13 mouse cellular contexts compared by ENCODE assay signal in genomic region chr12:107808158-107808715, GRCm38 (mm10).
A peak's percentile ranks its signal among the peaks of the same experiment; 100 is the strongest.
DNase-seq lines count a peak whose midpoint lies in the region; ATAC-seq and TF ChIP-seq lines count a peak whose summit lies in the region.
"Had no signal": no experiment of that assay in that cellular context is flagged by ENCODE, and none has a peak within 500 bp of the region (broad histone marks: within the 10 kb centered on the region; RNA-seq: fewer than 3 reads in every experiment).

No protein-coding gene starts in this region.

- no peak for ATAC-seq in embryonic facial prominence, embryonic 13.5 days (ENCODE audit: insufficient number of reproducible peaks, insufficient read depth, low FRiP score, low TSS enrichment, low read depth)
- 0 out of 2 replicates have a peak, but pooled peaks have one; percentile 13 for ATAC-seq in forebrain, embryonic 15.5 days (replicated peaks)

- no peaks in the 10 kb centered on the region for H3K9me3 ChIP-seq in embryonic facial prominence, embryonic 13.5 days
- H3K9me3 ChIP-seq in forebrain, embryonic 15.5 days, result no peaks in the 10 kb centered on the region
- H3K9me3 ChIP-seq: kidney, embryonic 15.5 days; liver, embryonic 13.5 days had no signal

- 26% methylated on average over 9 of the region's 9 CpGs for WGBS in embryonic facial prominence, embryonic 13.5 days
- WGBS in forebrain, embryonic 15.5 days, result 26% methylated on average over 9 of the region's 9 CpGs

- H3K4me2 ChIP-seq in embryonic facial prominence, embryonic 13.5 days, result peak overlapping the region; percentile 29; the same call in 1 of the 2 replicates
- no peak overlapping the region for H3K4me2 ChIP-seq in forebrain, embryonic 15.5 days (replicated peaks)
- H3K4me2 ChIP-seq in myocyte (ENCODE audit: low read depth), result peak overlapping the region; percentile 51
- H3K4me2 ChIP-seq: kidney, embryonic 15.5 days; liver, embryonic 13.5 days had no signal

- 0 out of 2 replicates have a peak overlapping the region, but pooled peaks have one; percentile 28 for H3K9ac ChIP-seq in embryonic facial prominence, embryonic 13.5 days
- no peak overlapping the region for H3K9ac ChIP-seq in forebrain, embryonic 15.5 days (replicated peaks)
- H3K9ac ChIP-seq: kidney, embryonic 15.5 days; liver, embryonic 13.5 days had no signal

- no peak for TF ChIP-seq POLR2A in myocyte (IDR thresholded peaks at IDR 0.05; ENCODE audit: insufficient read length, low read depth)

- peak; percentile 1 for DNase-seq in heart, postnatal 25 days (ENCODE audit: low spot score)
- DNase-seq in heart, postnatal 10 days, result no peak
- no peak for DNase-seq in layer of hippocampus, postnatal 36 days
- DNase-seq in left cerebral cortex, postnatal 10 days (ENCODE audit: extremely low spot score in 1 of 2, low spot score in 2 of 2), result no peak
- DNase-seq: layer of hippocampus, adult 9-11 months; liver, embryonic 13.5 days; thymus, adult 18-20 months had no signal

- no peaks in the 10 kb centered on the region for H3K79me2 ChIP-seq in myocyte (ENCODE audit: control insufficient read depth, insufficient read depth)

- no peaks in the 10 kb centered on the region for H3K36me3 ChIP-seq in embryonic facial prominence, embryonic 13.5 days
- no peaks in the 10 kb centered on the region for H3K36me3 ChIP-seq in forebrain, embryonic 15.5 days
- H3K36me3 ChIP-seq in myocyte (ENCODE audit: control insufficient read depth, insufficient read depth), result no peaks in the 10 kb centered on the region
- H3K36me3 ChIP-seq: kidney, embryonic 15.5 days; liver, embryonic 13.5 days had no signal

- H3K27ac ChIP-seq in embryonic facial prominence, embryonic 13.5 days, result no peak overlapping the region
- H3K27ac ChIP-seq in forebrain, embryonic 15.5 days (replicated peaks), result no peak overlapping the region
- H3K27ac ChIP-seq: hindbrain, postnatal 0 days; kidney, embryonic 15.5 days; liver, embryonic 13.5 days had no signal

- peaks cover 34% of the 10 kb centered on the region for H3K4me1 ChIP-seq in embryonic facial prominence, embryonic 13.5 days
- peaks cover 26% of the 10 kb centered on the region for H3K4me1 ChIP-seq in forebrain, embryonic 15.5 days
- H3K4me1 ChIP-seq: liver, embryonic 13.5 days had no signal

- no peak overlapping the region for H3K4me3 ChIP-seq in embryonic facial prominence, embryonic 13.5 days
- H3K4me3 ChIP-seq in forebrain, embryonic 15.5 days, result no peak overlapping the region
- no peak overlapping the region for H3K4me3 ChIP-seq in myocyte
- H3K4me3 ChIP-seq: erythroblast, embryonic 14.5 days; kidney, embryonic 15.5 days; liver, embryonic 13.5 days had no signal

- intact Hi-C loops in heart, postnatal 25 days (cut with DNase I), result no loop called here
- intact Hi-C loops in heart, postnatal 10 days (cut with DNase I), result no loop called here
- intact Hi-C loops in left cerebral cortex, postnatal 10 days (cut with DNase I), result no loop called here

- H3K27me3 ChIP-seq in embryonic facial prominence, embryonic 13.5 days, result no peaks in the 10 kb centered on the region; the same call in 1 of the 2 replicates
- no peaks in the 10 kb centered on the region for H3K27me3 ChIP-seq in forebrain, embryonic 15.5 days
- H3K27me3 ChIP-seq in myocyte (ENCODE audit: control insufficient read depth, insufficient read depth, insufficient read length), result no peaks in the 10 kb centered on the region

- no peak overlapping the region for H3ac ChIP-seq in myocyte (ENCODE audit: control insufficient read depth, insufficient read length)

TF ChIP-seq in myocyte, 11 proteins besides CTCF, POLR2A, EP300 and RAD21:
- no peak for TF ChIP-seq REST (IDR thresholded peaks at IDR 0.05; ENCODE audit: insufficient read depth, insufficient read length)
- no peak for TF ChIP-seq POLR2AphosphoS2 (IDR thresholded peaks at IDR 0.05; ENCODE audit: insufficient read length, low read depth)
- TF ChIP-seq CEBPB (IDR thresholded peaks at IDR 0.05; ENCODE audit: insufficient read depth, poor library complexity, severe bottlenecking), result no peak
- no peak for TF ChIP-seq TCF3 (IDR thresholded peaks at IDR 0.05; ENCODE audit: insufficient read length, low read depth)
- no peak for TF ChIP-seq USF1 (IDR thresholded peaks at IDR 0.05; ENCODE audit: low read depth)
TF ChIP-seq in myocyte: peak in this region for 0.
